Mouse (Mus musculus) heart, adult 11 months (tissue): ENCODE measurements around the gene Parp4.
A peak's percentile ranks its signal among the peaks of the same experiment; 100 is the strongest.

Experiments used
- DNase-seq: peaks from one replicate; pipeline ENCODE4 v3.0.0; 2022

The Parp4 gene

GRCm38 (mm10) chr14:56575416-56575815 lies at the start of gene Parp4, which contains the start of gene Cenpj:
Parp4 (plus strand) TSS chr14:56575619.
Cenpj (minus strand) TSS chr14:56575425.
- peak; percentile 100 for DNase-seq

- DNase-seq = peak; percentile 35
Observed at GRCm38 (mm10) chr14:56530788-56531187, 44.6 kb upstream of the Parp4 start.

- no peak for DNase-seq
Observed at GRCm38 (mm10) chr14:56544946-56545345, 30.5 kb upstream of the Parp4 start.

GRCm38 (mm10) chr14:56545491-56545890 lies 29.9 kb upstream of the Parp4 start:
- no peak for DNase-seq

GRCm38 (mm10) chr14:56550960-56551359 lies 24.5 kb upstream of the Parp4 start:
- DNase-seq = no peak

- no peak for DNase-seq
Observed at GRCm38 (mm10) chr14:56552924-56553323, 22.5 kb upstream of the Parp4 start.

GRCm38 (mm10) chr14:56553331-56553730 lies 22.1 kb upstream of the Parp4 start:
- no peak for DNase-seq

- DNase-seq = no peak
Observed at GRCm38 (mm10) chr14:56554716-56555115, 20.7 kb upstream of the Parp4 start.

- DNase-seq = no peak
Observed at GRCm38 (mm10) chr14:56559134-56559533, 16.3 kb upstream of the Parp4 start.

GRCm38 (mm10) chr14:56567476-56567875 lies 7.9 kb upstream of the Parp4 start:
- DNase-seq = peak; percentile 90

- peak; percentile 64 for DNase-seq
Observed at GRCm38 (mm10) chr14:56569041-56569440, 6.4 kb upstream of the Parp4 start.

GRCm38 (mm10) chr14:56571310-56572093 lies 3.9 kb upstream of the Parp4 start:
- peak; percentile 99 for DNase-seq

- peak; percentile 78 for DNase-seq
Observed at GRCm38 (mm10) chr14:56572546-56572945, 2.9 kb upstream of the Parp4 start.

- peak; percentile 89 for DNase-seq
Observed at GRCm38 (mm10) chr14:56575969-56576901, 816 bp downstream of the Parp4 start.

- DNase-seq = peak; percentile 71
Observed at GRCm38 (mm10) chr14:56579011-56579410, 3.6 kb downstream of the Parp4 start.

- DNase-seq = peak; percentile 87
Observed at GRCm38 (mm10) chr14:56581117-56581516, 5.7 kb downstream of the Parp4 start.

- peak; percentile 55 for DNase-seq
Observed at GRCm38 (mm10) chr14:56582294-56582693, 6.9 kb downstream of the Parp4 start.

- peak; percentile 74 for DNase-seq
Observed at GRCm38 (mm10) chr14:56592191-56592590, 16.8 kb downstream of the Parp4 start.

- DNase-seq = peak; percentile 66
Observed at GRCm38 (mm10) chr14:56594811-56595210, 19.4 kb downstream of the Parp4 start.

GRCm38 (mm10) chr14:56598759-56599158 lies 23.3 kb downstream of the Parp4 start:
- peak; percentile 91 for DNase-seq

GRCm38 (mm10) chr14:56602069-56602468 lies 26.6 kb downstream of the Parp4 start:
- DNase-seq = peak; percentile 83

GRCm38 (mm10) chr14:56604438-56604837 lies 29.0 kb downstream of the Parp4 start:
- peak; percentile 71 for DNase-seq

GRCm38 (mm10) chr14:56605136-56605535 lies 29.7 kb downstream of the Parp4 start:
- DNase-seq = no peak

GRCm38 (mm10) chr14:56613212-56613611 lies 37.8 kb downstream of the Parp4 start:
- no peak for DNase-seq
